Mouse (Mus musculus) myocyte (in vitro differentiated cells): Measurements from ENCODE around the gene Fam78b.

Source experiments
- MAX ChIP-seq: IDR thresholded peaks from one replicate; pipeline ENCODE4 v1.6.1; 2011; ENCODE audit warnings: low read depth, mild to moderate bottlenecking, control low read depth
- MYOG ChIP-seq, 3 experiments: IDR thresholded peaks; one replicate each; pipeline ENCODE4 v1.6.1; 2011; ENCODE audit warnings: control low read depth in 2 of 3, low read depth in 2 of 3, mild to moderate bottlenecking in 2 of 3; ENCODE audit not compliant: insufficient read length in 2 of 3, control insufficient read depth in 1 of 3, insufficient read depth in 1 of 3
- REST ChIP-seq: IDR thresholded peaks from one replicate; pipeline ENCODE4 v1.6.1; 2011; ENCODE audit warnings: mild to moderate bottlenecking, control low read depth, moderate library complexity; ENCODE audit not compliant: insufficient read depth, insufficient read length
- TCF12 ChIP-seq: IDR thresholded peaks from one replicate; pipeline ENCODE4 v1.6.1; 2011; ENCODE audit warnings: mild to moderate bottlenecking, control low read depth; ENCODE audit not compliant: poor library complexity, insufficient read depth, severe bottlenecking
- TCF3 ChIP-seq: IDR thresholded peaks from one replicate; pipeline ENCODE4 v1.6.1; 2011; ENCODE audit warnings: low read depth, control low read depth; ENCODE audit not compliant: insufficient read length
- USF1 ChIP-seq: IDR thresholded peaks from one replicate; pipeline ENCODE4 v1.6.1; 2011; ENCODE audit warnings: low read depth, mild to moderate bottlenecking, control low read depth, moderate library complexity

- TF ChIP-seq MAX, result no peak
- TF ChIP-seq REST, result no peak
- no peak for TF ChIP-seq TCF3
- TF ChIP-seq USF1, result no peak
- no peak for TF ChIP-seq MYOG (IDR thresholded peaks at IDR 0.05; ENCODE audit: control insufficient read depth in 1 of 3, insufficient read depth in 1 of 3, insufficient read length in 2 of 3, low read depth in 2 of 3)
- no peak for TF ChIP-seq TCF12
Observed at GRCm38 (mm10) chr1:167032046-167032648, 30.9 kb downstream of the Fam78b start.
